Mouse (Mus musculus) G1E (cell line): ENCODE measurements at regions not wholly inside any gene's neighbourhood (a gene's known extent, or its start where the extent isn't known, plus 50 kb on each side); places are given as distances from the start of the nearest gene placed in this dataset.
A peak's percentile ranks its signal among the peaks of the same experiment; 100 is the strongest.

Experiments used
- ATAC-seq: 2 replicates; pipeline ENCODE4 v1.8.0; 2016; ENCODE audit warnings: mild to moderate bottlenecking; ENCODE audit not compliant: insufficient number of reproducible peaks, poor library complexity, low FRiP score, severe bottlenecking; ENCODE audit errors: extremely low read depth
- DNase-seq: peaks from one replicate; pipeline ENCODE4 v3.0.0; 2012; ENCODE audit warnings: low spot score
- H3K27me3 ChIP-seq: 2 replicates; pipeline ENCODE4 v1.6.1; 2012; ENCODE audit warnings: mild to moderate bottlenecking, low read length, inconsistent platforms; ENCODE audit not compliant: insufficient read depth
- H3K36me3 ChIP-seq: replicated peaks from 2 replicates; pipeline ENCODE3; 2012; ENCODE audit warnings: mild to moderate bottlenecking, inconsistent platforms
- H3K4me1 ChIP-seq: 2 replicates; pipeline ENCODE4 v1.6.1; 2012; ENCODE audit warnings: low read depth, low read length, inconsistent platforms, mixed read lengths; ENCODE audit not compliant: insufficient read depth
- H3K4me3 ChIP-seq: 2 replicates; pipeline ENCODE4 v1.5.1; 2012; ENCODE audit warnings: low read depth, mild to moderate bottlenecking, inconsistent platforms, low read length, moderate library complexity, mixed read lengths
- H3K9me3 ChIP-seq: replicated peaks from 2 replicates; pipeline ENCODE4 v1.6.1; 2012; ENCODE audit warnings: inconsistent platforms
- CTCF ChIP-seq: IDR thresholded peaks from 2 replicates; pipeline ENCODE4 v1.5.1; 2012; ENCODE audit warnings: low read depth, low read length, inconsistent platforms, mixed read lengths
- GATA1 ChIP-seq: IDR thresholded peaks from 2 replicates; pipeline ENCODE4 v1.6.1; 2012; ENCODE audit warnings: borderline replicate concordance, low read length, inconsistent platforms, mixed read lengths
- GATA2 ChIP-seq: IDR thresholded peaks from 2 replicates; pipeline ENCODE4 v1.6.1; 2012; ENCODE audit warnings: low read depth, low read length, inconsistent platforms, borderline replicate concordance
- POLR2AphosphoS5 ChIP-seq: IDR thresholded peaks from 2 replicates; pipeline ENCODE4 v1.6.1; 2012; ENCODE audit warnings: low read depth, low read length, inconsistent platforms; ENCODE audit not compliant: insufficient replicate concordance
- TAL1 ChIP-seq: conservative IDR thresholded peaks from 2 replicates; pipeline ENCODE4 v1.6.1; 2012; ENCODE audit warnings: low read depth, low read length, inconsistent platforms, mixed read lengths

- no peak overlapping the region for H3K4me3 ChIP-seq
- no peaks in the 10 kb centered on the region for H3K27me3 ChIP-seq
- no peaks in the 10 kb centered on the region for H3K4me1 ChIP-seq
- no peak for TF ChIP-seq CTCF
- TF ChIP-seq GATA1 = no peak
- no peaks in the 10 kb centered on the region for H3K36me3 ChIP-seq
- DNase-seq (no peak), ATAC-seq (no peak)
- H3K9me3 ChIP-seq = peaks cover 8% of the 10 kb centered on the region; the same call in 1 of the 2 replicates
Observed at GRCm38 (mm10) chr10:124119585-124119984, 855.8 kb downstream of the Fam19a2 start.

- TF ChIP-seq GATA1 (no peak), POLR2AphosphoS5 (no peak), GATA2 (no peak), CTCF (no peak), TAL1 (no peak)
- DNase-seq = no peak
- no peaks in the 10 kb centered on the region for H3K4me1 ChIP-seq
- no peak overlapping the region for H3K4me3 ChIP-seq
- H3K9me3 ChIP-seq = peaks cover 19% of the 10 kb centered on the region
- no peaks in the 10 kb centered on the region for H3K36me3 ChIP-seq
- H3K27me3 ChIP-seq = no peaks in the 10 kb centered on the region
- peak; percentile 42; the same call in 1 of the 2 replicates for ATAC-seq
Observed at GRCm38 (mm10) chr10:124138456-124138855, 874.7 kb downstream of the Fam19a2 start.

- no peak for ATAC-seq
- no peak overlapping the region for H3K4me3 ChIP-seq
- H3K27me3 ChIP-seq = no peaks in the 10 kb centered on the region
- H3K9me3 ChIP-seq = peaks cover 26% of the 10 kb centered on the region
- no peak for TF ChIP-seq CTCF
- TF ChIP-seq TAL1 = no peak
- no peak for TF ChIP-seq GATA2
- TF ChIP-seq POLR2AphosphoS5 = no peak
- no peak for TF ChIP-seq GATA1
- DNase-seq = no peak
- H3K36me3 ChIP-seq = no peaks in the 10 kb centered on the region
- H3K4me1 ChIP-seq = no peaks in the 10 kb centered on the region
Observed at GRCm38 (mm10) chr10:124142336-124142735, 878.5 kb downstream of the Fam19a2 start.

GRCm38 (mm10) chr10:124146751-124147469 lies 883.1 kb downstream of the Fam19a2 start:
- Histone ChIP-seq H3K36me3 (no peaks in the 10 kb centered on the region), H3K9me3 (peaks cover 17% of the 10 kb centered on the region; the same call in 1 of the 2 replicates), H3K27me3 (no peaks in the 10 kb centered on the region), H3K4me1 (no peaks in the 10 kb centered on the region), H3K4me3 (no peak overlapping the region)
- ATAC-seq = no peak
- DNase-seq = no peak
- TF ChIP-seq GATA2 (no peak), TAL1 (no peak), GATA1 (no peak), POLR2AphosphoS5 (no peak), CTCF (no peak)

- 0 out of 2 replicates have a peak, but pooled peaks cover 4% of the 10 kb centered on the region for H3K9me3 ChIP-seq
- ATAC-seq (no peak), DNase-seq (no peak)
- no peak for TF ChIP-seq TAL1
- no peak for TF ChIP-seq GATA1
- no peak for TF ChIP-seq CTCF
- no peak for TF ChIP-seq POLR2AphosphoS5
- no peak for TF ChIP-seq GATA2
- H3K36me3 ChIP-seq = no peaks in the 10 kb centered on the region
- no peaks in the 10 kb centered on the region for H3K27me3 ChIP-seq
- no peak overlapping the region for H3K4me3 ChIP-seq
- no peaks in the 10 kb centered on the region for H3K4me1 ChIP-seq
Observed at GRCm38 (mm10) chr10:124163441-124163840, 899.6 kb downstream of the Fam19a2 start.

GRCm38 (mm10) chr10:124175598-124175997 lies 911.8 kb downstream of the Fam19a2 start:
- H3K4me1 ChIP-seq = no peaks in the 10 kb centered on the region
- no peak for DNase-seq
- no peaks in the 10 kb centered on the region for H3K36me3 ChIP-seq
- H3K27me3 ChIP-seq = no peaks in the 10 kb centered on the region
- H3K9me3 ChIP-seq = peaks cover 12% of the 10 kb centered on the region; the same call in 1 of the 2 replicates
- TF ChIP-seq POLR2AphosphoS5 (no peak), TAL1 (no peak), CTCF (no peak)
- no peak for ATAC-seq
- no peak overlapping the region for H3K4me3 ChIP-seq

GRCm38 (mm10) chr10:124208317-124208716 lies 944.5 kb downstream of the Fam19a2 start:
- Histone ChIP-seq H3K9me3 (peaks cover 3% of the 10 kb centered on the region; the same call in 1 of the 2 replicates), H3K27me3 (no peaks in the 10 kb centered on the region), H3K36me3 (no peaks in the 10 kb centered on the region), H3K4me1 (no peaks in the 10 kb centered on the region), H3K4me3 (no peak overlapping the region)
- no peak for ATAC-seq
- TF ChIP-seq GATA2 (no peak), POLR2AphosphoS5 (no peak), TAL1 (no peak), CTCF (no peak), GATA1 (no peak)
- no peak for DNase-seq
